Mouse (Mus musculus) forebrain, embryonic 15.5 days (tissue): ENCODE measurements around the gene Barhl2. TPM values are rescaled to one million over a fixed set of nuclear protein-coding genes. Genes with fewer than 3 reads are reported as not detected.
A peak's percentile ranks its signal among the peaks of the same experiment; 100 is the strongest.

Source experiments
- ATAC-seq: fragments of 200-750 bp; cut with Nextera tagmentation; replicated peaks from 2 replicates; pipeline ENCODE4 v1.8.0; 2017; ENCODE audit warnings: mild to moderate bottlenecking, moderate TSS enrichment, moderate library complexity
- H3K27ac ChIP-seq: fragments of 300-500 bp; sonication (generic); replicated peaks from 2 replicates; pipeline ENCODE4 v1.5.1; 2015; ENCODE audit warnings: mild to moderate bottlenecking, inconsistent platforms
- H3K27me3 ChIP-seq: fragments of 300-500 bp; sonication (generic); 2 replicates; pipeline ENCODE4 v1.6.1; 2015; ENCODE audit warnings: inconsistent platforms
- H3K36me3 ChIP-seq: fragments of 300-500 bp; sonication (generic); 2 replicates; pipeline ENCODE4 v1.6.1; 2015; ENCODE audit warnings: mild to moderate bottlenecking, inconsistent platforms
- H3K4me1 ChIP-seq: fragments of 300-500 bp; sonication (generic); 2 replicates; pipeline ENCODE4 v1.6.1; 2015; ENCODE audit warnings: inconsistent platforms
- H3K4me2 ChIP-seq: fragments of 300-500 bp; sonication (generic); replicated peaks from 2 replicates; pipeline ENCODE4 v1.6.1; 2015; ENCODE audit warnings: mild to moderate bottlenecking, inconsistent platforms
- H3K4me3 ChIP-seq: fragments of 300-500 bp; sonication (generic); 2 replicates; pipeline ENCODE4 v1.5.1; 2015; ENCODE audit warnings: mild to moderate bottlenecking, inconsistent platforms
- H3K9ac ChIP-seq: fragments of 300-500 bp; sonication (generic); replicated peaks from 2 replicates; pipeline ENCODE4 v1.6.1; 2015; ENCODE audit warnings: mild to moderate bottlenecking, inconsistent platforms
- H3K9me3 ChIP-seq: fragments of 300-500 bp; sonication (generic); 2 replicates; pipeline ENCODE4 v1.6.1; 2016; ENCODE audit warnings: inconsistent platforms
- WGBS: fragments of 180-500 bp; shearing (Covaris S2); methylation state at CpG from one replicate; pipeline ENCODE4 v1.1.7; 2015; ENCODE audit warnings: mixed read lengths; 5-methylcytosine and 5-hydroxymethylcytosine counted together
- polyA plus RNA-seq: library from polyadenylated mRNA; unstranded; fragments of >200 nt; fragmentation: Nextera tagmentation; extraction: Ambion mirVana; gene quantifications from 2 replicates; pipeline ENCODE4 v1.2.1, GENCODE M21; 2015

Gene Barhl2
- polyA plus RNA-seq, 1 experiment from 2014 or later: 1.1 TPM

- Histone ChIP-seq H3K36me3 (no peaks in the 10 kb centered on the region), H3K4me3 (no peak overlapping the region), H3K9me3 (no peaks in the 10 kb centered on the region), H3K27me3 (peaks cover 84% of the 10 kb centered on the region), H3K9ac (no peak overlapping the region), H3K4me2 (no peak overlapping the region), H3K4me1 (peaks cover 63% of the 10 kb centered on the region), H3K27ac (no peak overlapping the region)
- WGBS: 1% methylated on average over 4 of the region's 4 CpGs
- ATAC-seq: no peak
Observed at GRCm38 (mm10) chr5:106461913-106462312, 3.9 kb upstream of the Barhl2 start.

GRCm38 (mm10) chr5:106461431-106461830 is 3.5 kb upstream of the Barhl2 start:
- H3K4me1 ChIP-seq: peaks cover 61% of the 10 kb centered on the region

GRCm38 (mm10) chr5:106460535-106460934 is 2.6 kb upstream of the Barhl2 start:
- no peak overlapping the region for H3K9ac ChIP-seq
- no peaks in the 10 kb centered on the region for H3K9me3 ChIP-seq
- no peak overlapping the region for H3K4me3 ChIP-seq
- H3K4me2 ChIP-seq: no peak overlapping the region
- ATAC-seq: no peak
- H3K36me3 ChIP-seq: no peaks in the 10 kb centered on the region
- no peak overlapping the region for H3K27ac ChIP-seq
- peaks cover 82% of the 10 kb centered on the region for H3K27me3 ChIP-seq
- peaks cover 53% of the 10 kb centered on the region for H3K4me1 ChIP-seq
- 3% methylated on average over 17 of the region's 17 CpGs for WGBS

More at GRCm38 (mm10) chr5:106461431-106461830, 3.5 kb upstream of the Barhl2 start:
- Histone ChIP-seq H3K4me2 (no peak overlapping the region), H3K36me3 (no peaks in the 10 kb centered on the region), H3K27me3 (peaks cover 83% of the 10 kb centered on the region), H3K9me3 (no peaks in the 10 kb centered on the region), H3K27ac (no peak overlapping the region), H3K9ac (no peak overlapping the region), H3K4me3 (no peak overlapping the region)
- no peak for ATAC-seq
- WGBS: 13% methylated on average over 3 of the region's 3 CpGs

- peaks cover 48% of the 10 kb centered on the region for H3K4me1 ChIP-seq
- no peak overlapping the region for H3K4me2 ChIP-seq
- peaks cover 86% of the 10 kb centered on the region for H3K27me3 ChIP-seq
- H3K27ac ChIP-seq: no peak overlapping the region
- no peaks in the 10 kb centered on the region for H3K9me3 ChIP-seq
- H3K9ac ChIP-seq: no peak overlapping the region
- H3K36me3 ChIP-seq: no peaks in the 10 kb centered on the region
- H3K4me3 ChIP-seq: no peak overlapping the region
- 1% methylated on average over 22 of the region's 22 CpGs for WGBS
- ATAC-seq: no peak
Observed at GRCm38 (mm10) chr5:106460001-106460511, 2.1 kb upstream of the Barhl2 start.

- no peak for ATAC-seq
- Histone ChIP-seq H3K4me3 (peak overlapping the region; percentile 40), H3K36me3 (no peaks in the 10 kb centered on the region), H3K9ac (no peak overlapping the region), H3K9me3 (no peaks in the 10 kb centered on the region), H3K27me3 (peaks cover 86% of the 10 kb centered on the region), H3K4me1 (peaks cover 41% of the 10 kb centered on the region), H3K27ac (no peak overlapping the region), H3K4me2 (peak overlapping the region; percentile 64)
- under 1% methylated on average over 31 of the region's 31 CpGs for WGBS
Observed at GRCm38 (mm10) chr5:106459120-106459641, 1.2 kb upstream of the Barhl2 start.

GRCm38 (mm10) chr5:106458477-106459119 is 632 bp upstream of the Barhl2 start:
- H3K9ac ChIP-seq: peak overlapping the region; percentile 9; the same call in 1 of the 2 replicates
- peak overlapping the region; percentile 64 for H3K4me2 ChIP-seq
- peak; percentile 76 for ATAC-seq
- no peaks in the 10 kb centered on the region for H3K9me3 ChIP-seq
- H3K4me1 ChIP-seq: peaks cover 36% of the 10 kb centered on the region
- H3K36me3 ChIP-seq: no peaks in the 10 kb centered on the region
- WGBS: under 1% methylated on average over 49 of the region's 68 CpGs
- H3K27ac ChIP-seq: no peak overlapping the region
- H3K4me3 ChIP-seq: peak overlapping the region; percentile 40
- H3K27me3 ChIP-seq: peaks cover 87% of the 10 kb centered on the region

- under 1% methylated on average over 63 of the region's 63 CpGs for WGBS
- no peak for ATAC-seq
- H3K4me1 ChIP-seq: peaks cover 37% of the 10 kb centered on the region
- peaks cover 82% of the 10 kb centered on the region for H3K27me3 ChIP-seq
- 0 out of 2 replicates have a peak overlapping the region, but pooled peaks have one; percentile 23 for H3K9ac ChIP-seq
- no peak overlapping the region for H3K27ac ChIP-seq
- no peaks in the 10 kb centered on the region for H3K36me3 ChIP-seq
- no peaks in the 10 kb centered on the region for H3K9me3 ChIP-seq
- H3K4me3 ChIP-seq: peak overlapping the region; percentile 40
- H3K4me2 ChIP-seq: peak overlapping the region; percentile 64
Observed at GRCm38 (mm10) chr5:106457111-106457925, 648 bp downstream of the Barhl2 start.

- Histone ChIP-seq H3K9ac (no peak overlapping the region), H3K27me3 (peaks cover 74% of the 10 kb centered on the region), H3K4me3 (no peak overlapping the region), H3K9me3 (no peaks in the 10 kb centered on the region), H3K36me3 (no peaks in the 10 kb centered on the region), H3K27ac (no peak overlapping the region), H3K4me2 (no peak overlapping the region), H3K4me1 (peaks cover 37% of the 10 kb centered on the region)
- no peak for ATAC-seq
- WGBS: 1% methylated on average over 7 of the region's 7 CpGs
Observed at GRCm38 (mm10) chr5:106455984-106456383, 2.0 kb downstream of the Barhl2 start.

- Histone ChIP-seq H3K4me3 (peak overlapping the region; percentile 8; the same call in 1 of the 2 replicates), H3K36me3 (no peaks in the 10 kb centered on the region), H3K4me1 (peaks cover 35% of the 10 kb centered on the region), H3K27me3 (peaks cover 75% of the 10 kb centered on the region), H3K4me2 (no peak overlapping the region), H3K9me3 (no peaks in the 10 kb centered on the region), H3K9ac (no peak overlapping the region), H3K27ac (no peak overlapping the region)
- no peak for ATAC-seq
- WGBS: 3% methylated on average over 17 of the region's 17 CpGs
Observed at GRCm38 (mm10) chr5:106455106-106455920, 2.7 kb downstream of the Barhl2 start.

GRCm38 (mm10) chr5:106454411-106455105 is 3.4 kb downstream of the Barhl2 start:
- ATAC-seq: no peak
- WGBS: under 1% methylated on average over 9 of the region's 9 CpGs
- H3K36me3 ChIP-seq: no peaks in the 10 kb centered on the region
- no peak overlapping the region for H3K27ac ChIP-seq
- H3K9ac ChIP-seq: no peak overlapping the region
- 0 out of 2 replicates have a peak overlapping the region, but pooled peaks have one; percentile 8 for H3K4me3 ChIP-seq
- H3K9me3 ChIP-seq: no peaks in the 10 kb centered on the region
- H3K27me3 ChIP-seq: peaks cover 75% of the 10 kb centered on the region
- H3K4me1 ChIP-seq: peaks cover 30% of the 10 kb centered on the region
- H3K4me2 ChIP-seq: no peak overlapping the region

GRCm38 (mm10) chr5:106453886-106454321 is 4.1 kb downstream of the Barhl2 start:
- WGBS: under 1% methylated on average over 13 of the region's 13 CpGs
- no peak overlapping the region for H3K27ac ChIP-seq

More at GRCm38 (mm10) chr5:106453886-106454321, 4.1 kb downstream of the Barhl2 start:
- Histone ChIP-seq H3K9ac (no peak overlapping the region), H3K27me3 (peaks cover 75% of the 10 kb centered on the region), H3K9me3 (no peaks in the 10 kb centered on the region), H3K36me3 (no peaks in the 10 kb centered on the region), H3K4me1 (peaks cover 25% of the 10 kb centered on the region), H3K4me3 (peak overlapping the region; percentile 14; the same call in 1 of the 2 replicates), H3K4me2 (no peak overlapping the region)
- ATAC-seq: no peak
